Mouse (Mus musculus): ENCODE results near the gene Rpgrip1. TPM values are rescaled to one million over a fixed set of nuclear protein-coding genes. Genes with fewer than 3 reads are reported as not detected.

Gene Rpgrip1
- polyA plus RNA-seq, 1 experiment: 3.7 TPM

- TF ChIP-seq POLR2A (IDR thresholded peaks at IDR 0.05; ENCODE audit: low read depth, low read length): no peak
- no peak for TF ChIP-seq CTCF (IDR thresholded peaks at IDR 0.05; ENCODE audit: borderline replicate concordance, insufficient read depth, low read length)
- Histone ChIP-seq H3K4me3 (ENCODE audit: insufficient read depth, low read length) (no peak overlapping the region), H3K4me1 (ENCODE audit: control insufficient read depth, insufficient read depth, low read length) (peaks cover 3% of the 10 kb centered on the region; the same call in 1 of the 2 replicates), H3K27ac (ENCODE audit: insufficient read depth, low read length) (no peak overlapping the region)
These were observed 31.1 kb downstream of the Rpgrip1 start for GRCm38 (mm10) chr14:52141445-52142127.

- Histone ChIP-seq H3K4me1 (ENCODE audit: control insufficient read depth, insufficient read depth, low read length) (peaks cover 3% of the 10 kb centered on the region; the same call in 1 of the 2 replicates), H3K27ac (ENCODE audit: insufficient read depth, low read length) (no peak overlapping the region), H3K4me3 (ENCODE audit: insufficient read depth, low read length) (no peak overlapping the region)
- TF ChIP-seq CTCF (IDR thresholded peaks at IDR 0.05; ENCODE audit: borderline replicate concordance, insufficient read depth, low read length): no peak
- no peak for TF ChIP-seq POLR2A (IDR thresholded peaks at IDR 0.05; ENCODE audit: low read depth, low read length)
These were observed 33.7 kb downstream of the Rpgrip1 start for GRCm38 (mm10) chr14:52144165-52144564.

DNA sequence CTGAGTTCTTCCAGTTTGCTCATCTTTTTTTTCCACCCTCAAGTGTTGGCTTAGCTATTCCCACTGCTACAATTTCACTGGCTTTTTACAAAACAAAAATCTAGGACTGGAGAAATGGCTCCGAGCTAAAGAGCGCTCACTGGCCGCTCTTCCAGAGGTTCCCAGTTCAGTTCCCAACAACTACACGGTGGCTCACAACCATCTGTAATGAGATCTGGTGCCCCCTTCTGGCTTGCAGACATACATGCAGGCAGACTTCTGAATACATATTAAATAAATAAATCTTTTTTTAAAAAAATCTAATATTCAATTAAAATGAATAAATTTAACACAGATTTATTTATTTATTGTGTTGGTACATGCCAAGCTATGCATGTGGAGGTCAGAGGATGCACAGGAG is 36.0 kb downstream of the Rpgrip1 start:
- no peak overlapping the region for H3K27ac ChIP-seq (ENCODE audit: insufficient read depth, low read length)

DNA sequence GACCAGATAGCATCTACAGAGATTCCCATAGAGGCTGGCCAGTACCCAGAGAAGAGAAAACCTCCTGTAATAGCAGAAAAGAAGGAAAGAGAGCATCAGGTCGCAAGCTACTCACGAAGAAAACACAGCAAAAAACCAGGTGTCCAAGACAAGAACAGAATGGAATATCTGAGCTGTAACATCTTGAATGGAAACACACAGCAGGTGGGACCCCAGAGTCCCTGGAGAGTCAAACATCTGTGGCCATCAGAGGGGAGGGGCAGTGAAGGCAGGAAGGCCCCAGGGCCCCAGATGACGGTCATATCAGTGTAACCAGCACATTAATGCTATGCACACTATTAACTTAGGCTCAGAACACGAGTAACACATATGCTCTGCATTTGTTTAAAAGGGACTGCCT is 39.4 kb downstream of the Rpgrip1 start:
- H3K27ac ChIP-seq (ENCODE audit: insufficient read depth, low read length): no peak overlapping the region
- no peaks in the 10 kb centered on the region for H3K4me1 ChIP-seq (ENCODE audit: control insufficient read depth, insufficient read depth, low read length)
- no peak for TF ChIP-seq POLR2A (IDR thresholded peaks at IDR 0.05; ENCODE audit: low read depth, low read length)
- no peak overlapping the region for H3K4me3 ChIP-seq (ENCODE audit: insufficient read depth, low read length)

More for the DNA sequence above, 36.0 kb downstream of the Rpgrip1 start:
- TF ChIP-seq POLR2A (IDR thresholded peaks at IDR 0.05; ENCODE audit: low read depth, low read length): no peak
- no peak for TF ChIP-seq CTCF (IDR thresholded peaks at IDR 0.05; ENCODE audit: borderline replicate concordance, insufficient read depth, low read length)
- Histone ChIP-seq H3K4me1 (ENCODE audit: control insufficient read depth, insufficient read depth, low read length) (peaks cover 2% of the 10 kb centered on the region; the same call in 1 of the 2 replicates), H3K4me3 (ENCODE audit: insufficient read depth, low read length) (no peak overlapping the region)

DNA sequence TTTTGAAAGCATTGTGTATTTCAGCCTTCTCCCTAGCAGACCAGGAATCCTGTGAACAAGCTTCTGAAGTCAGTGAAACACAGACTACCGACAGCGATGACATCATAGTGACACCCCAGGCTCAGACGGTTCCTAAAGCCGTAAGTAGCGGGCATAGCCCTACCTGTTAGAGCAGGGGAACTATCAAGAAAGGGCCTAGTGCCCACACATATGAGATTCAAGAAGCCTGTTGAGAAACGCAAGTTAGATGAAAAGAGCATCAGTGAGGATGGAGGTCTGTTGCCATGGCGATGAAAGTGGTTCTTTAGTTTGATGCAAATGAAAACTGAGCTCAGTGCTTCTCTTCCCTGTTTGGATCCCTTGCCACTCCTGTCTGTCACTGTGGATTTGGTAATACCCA is 41.7 kb downstream of the Rpgrip1 start:
- no peak for TF ChIP-seq CTCF (IDR thresholded peaks at IDR 0.05; ENCODE audit: borderline replicate concordance, insufficient read depth, low read length)
- TF ChIP-seq POLR2A (IDR thresholded peaks at IDR 0.05; ENCODE audit: low read depth, low read length): no peak
- H3K4me3 ChIP-seq (ENCODE audit: insufficient read depth, low read length): no peak overlapping the region

GRCm38 (mm10) chr14:52152613-52153012 is 42.1 kb downstream of the Rpgrip1 start:
- H3K27ac ChIP-seq (ENCODE audit: insufficient read depth, low read length): no peak overlapping the region
- no peak overlapping the region for H3K4me3 ChIP-seq (ENCODE audit: insufficient read depth, low read length)
- H3K4me1 ChIP-seq (ENCODE audit: control insufficient read depth, insufficient read depth, low read length): no peaks in the 10 kb centered on the region
- TF ChIP-seq POLR2A (IDR thresholded peaks at IDR 0.05; ENCODE audit: low read depth, low read length) (no peak), CTCF (IDR thresholded peaks at IDR 0.05; ENCODE audit: borderline replicate concordance, insufficient read depth, low read length) (no peak)

More for the DNA sequence above, 41.7 kb downstream of the Rpgrip1 start:
- Histone ChIP-seq H3K4me1 (ENCODE audit: control insufficient read depth, insufficient read depth, low read length) (no peaks in the 10 kb centered on the region), H3K27ac (ENCODE audit: insufficient read depth, low read length) (no peak overlapping the region)

DNA sequence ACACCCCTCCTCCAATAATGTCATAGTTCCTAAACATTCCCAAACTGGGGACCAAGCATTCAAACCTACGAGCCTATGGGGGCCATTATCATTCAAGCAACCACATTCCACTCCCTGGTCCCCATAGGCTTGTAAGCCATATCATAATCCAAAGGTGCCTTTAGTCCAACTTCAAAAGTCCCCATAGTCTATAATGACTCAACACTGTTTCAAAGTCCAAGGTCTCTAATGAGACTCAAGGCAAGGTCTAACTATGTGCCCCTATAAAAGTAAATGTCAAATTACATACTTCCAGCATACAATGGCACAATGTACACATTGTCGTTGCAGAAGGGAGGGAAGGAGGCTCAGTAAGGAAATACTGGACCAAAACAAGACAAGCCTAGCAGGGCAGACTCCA is 44.5 kb downstream of the Rpgrip1 start:
- no peak overlapping the region for H3K27ac ChIP-seq (ENCODE audit: insufficient read depth, low read length)
- no peaks in the 10 kb centered on the region for H3K4me1 ChIP-seq (ENCODE audit: control insufficient read depth, insufficient read depth, low read length)
- TF ChIP-seq CTCF (IDR thresholded peaks at IDR 0.05; ENCODE audit: borderline replicate concordance, insufficient read depth, low read length) (no peak), POLR2A (IDR thresholded peaks at IDR 0.05; ENCODE audit: low read depth, low read length) (no peak)
- H3K4me3 ChIP-seq (ENCODE audit: insufficient read depth, low read length): no peak overlapping the region

DNA sequence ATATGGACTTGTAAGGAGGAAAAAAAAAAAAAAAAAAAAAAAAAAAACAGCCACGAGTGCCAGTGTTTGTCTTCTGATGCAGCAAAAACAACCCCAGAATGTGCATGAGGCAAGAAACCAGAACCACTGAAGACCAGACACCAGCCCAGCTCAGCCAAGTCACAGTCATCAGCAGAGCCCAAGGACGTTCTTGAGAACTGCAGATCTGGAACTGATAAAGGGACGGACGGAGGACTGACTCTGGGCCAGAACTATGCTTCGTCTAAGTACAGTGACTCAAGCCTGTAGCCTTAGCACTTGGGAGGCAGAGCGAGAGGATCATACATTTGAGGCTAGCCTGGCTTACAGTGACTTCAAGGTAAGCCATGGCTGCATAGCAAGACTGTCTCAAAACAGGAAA is 50.4 kb downstream of the Rpgrip1 start:
- no peak overlapping the region for H3K4me3 ChIP-seq (ENCODE audit: insufficient read depth, low read length)
- peaks cover 3% of the 10 kb centered on the region; the same call in 1 of the 2 replicates for H3K4me1 ChIP-seq (ENCODE audit: control insufficient read depth, insufficient read depth, low read length)
- H3K27ac ChIP-seq (ENCODE audit: insufficient read depth, low read length): no peak overlapping the region
- TF ChIP-seq POLR2A (IDR thresholded peaks at IDR 0.05; ENCODE audit: low read depth, low read length) (no peak), CTCF (IDR thresholded peaks at IDR 0.05; ENCODE audit: borderline replicate concordance, insufficient read depth, low read length) (no peak)

DNA sequence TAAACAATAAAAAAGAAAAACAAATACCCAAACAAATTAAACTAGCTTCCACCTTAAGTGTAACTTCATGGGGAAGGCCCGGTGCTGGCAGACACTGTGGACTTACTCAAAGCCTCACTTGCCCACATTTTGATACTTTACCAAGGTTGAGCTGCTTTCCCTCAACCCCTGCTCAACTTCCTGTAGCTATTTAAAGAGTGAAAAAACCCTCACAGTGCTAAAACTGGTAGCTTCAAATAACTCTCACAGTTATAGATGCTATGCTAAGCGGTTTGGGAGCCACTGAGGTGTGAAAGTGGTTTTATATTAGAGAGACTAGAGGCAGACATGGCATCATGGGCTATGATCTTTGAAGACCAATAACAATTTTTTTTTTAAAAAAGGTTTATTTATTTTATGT is 56.1 kb downstream of the Rpgrip1 start:
- Histone ChIP-seq H3K4me1 (ENCODE audit: control insufficient read depth, insufficient read depth, low read length) (peaks cover 3% of the 10 kb centered on the region; the same call in 1 of the 2 replicates), H3K27ac (ENCODE audit: insufficient read depth, low read length) (no peak overlapping the region), H3K4me3 (ENCODE audit: insufficient read depth, low read length) (no peak overlapping the region)
- TF ChIP-seq POLR2A (IDR thresholded peaks at IDR 0.05; ENCODE audit: low read depth, low read length) (no peak), CTCF (IDR thresholded peaks at IDR 0.05; ENCODE audit: borderline replicate concordance, insufficient read depth, low read length) (no peak)

GRCm38 (mm10) chr14:52188788-52189187 is 78.3 kb downstream of the Rpgrip1 start:
- Histone ChIP-seq H3K4me3 (ENCODE audit: insufficient read depth, low read length) (no peak overlapping the region), H3K27ac (ENCODE audit: insufficient read depth, low read length) (no peak overlapping the region), H3K4me1 (ENCODE audit: control insufficient read depth, insufficient read depth, low read length) (no peaks in the 10 kb centered on the region; the same call in 1 of the 2 replicates)
- TF ChIP-seq CTCF (IDR thresholded peaks at IDR 0.05; ENCODE audit: borderline replicate concordance, insufficient read depth, low read length) (no peak), POLR2A (IDR thresholded peaks at IDR 0.05; ENCODE audit: low read depth, low read length) (no peak)

All from embryonic fibroblast, embryonic 13.5 days (primary cell).